Mouse (Mus musculus) ovary, adult 18-20 months (tissue): ENCODE data around the gene Rtbdn.
A peak's percentile ranks its signal among the peaks of the same experiment; 100 is the strongest.

Experiments used
- DNase-seq: peaks from one replicate; pipeline ENCODE4 v3.0.0; 2022; ENCODE audit warnings: low spot score, mixed read lengths

Gene Rtbdn

GRCm38 (mm10) chr8:84925557-84925956 lies 21.2 kb upstream of the Rtbdn start:
- DNase-seq = no peak

- no peak for DNase-seq
These were observed 19.3 kb upstream of the Rtbdn start for GRCm38 (mm10) chr8:84927513-84927912.

DNA sequence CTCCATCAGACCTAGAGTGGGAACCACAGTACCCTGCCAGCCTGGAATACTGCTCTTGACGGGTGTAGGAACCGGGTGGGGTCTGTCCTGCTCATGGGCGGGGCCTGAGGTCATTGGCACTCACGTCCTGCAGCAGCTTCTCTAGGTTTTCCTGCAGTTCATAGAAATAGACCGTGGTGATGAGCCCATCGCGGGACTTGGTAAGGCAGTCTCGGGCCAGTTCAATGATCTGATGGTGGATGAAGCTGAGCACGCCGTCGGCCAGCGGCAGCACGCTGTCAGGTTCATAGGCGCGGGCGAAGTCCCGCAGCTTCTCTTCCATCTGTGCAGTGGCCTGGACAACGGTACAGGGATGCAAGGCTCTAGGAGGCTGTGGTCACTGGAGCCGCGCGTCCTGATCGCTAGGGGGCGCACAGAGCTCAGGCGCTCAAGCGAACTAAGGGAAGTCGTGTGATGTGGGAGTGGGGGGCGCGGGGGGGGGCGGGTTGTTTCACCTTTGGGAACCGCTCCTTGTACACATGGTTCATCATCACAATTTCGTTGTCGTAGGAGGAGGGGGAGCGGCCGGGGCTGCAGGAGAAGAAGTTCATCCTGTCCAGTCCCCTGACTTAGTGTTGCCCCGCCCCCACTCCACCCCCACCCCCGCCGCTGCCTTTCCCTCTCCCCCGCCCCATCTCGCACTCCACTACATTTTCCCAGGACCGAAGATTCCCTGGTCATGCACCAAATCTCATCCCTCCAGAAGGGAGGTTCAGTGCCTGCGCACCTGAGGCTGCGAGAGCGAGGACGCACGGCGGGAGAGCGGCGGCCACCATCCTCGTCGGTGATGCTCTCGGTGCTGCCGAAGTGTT lies 18.1 kb upstream of the Rtbdn start:
- no peak for DNase-seq

GRCm38 (mm10) chr8:84930582-84930981 lies 16.2 kb upstream of the Rtbdn start:
- DNase-seq = no peak

DNA sequence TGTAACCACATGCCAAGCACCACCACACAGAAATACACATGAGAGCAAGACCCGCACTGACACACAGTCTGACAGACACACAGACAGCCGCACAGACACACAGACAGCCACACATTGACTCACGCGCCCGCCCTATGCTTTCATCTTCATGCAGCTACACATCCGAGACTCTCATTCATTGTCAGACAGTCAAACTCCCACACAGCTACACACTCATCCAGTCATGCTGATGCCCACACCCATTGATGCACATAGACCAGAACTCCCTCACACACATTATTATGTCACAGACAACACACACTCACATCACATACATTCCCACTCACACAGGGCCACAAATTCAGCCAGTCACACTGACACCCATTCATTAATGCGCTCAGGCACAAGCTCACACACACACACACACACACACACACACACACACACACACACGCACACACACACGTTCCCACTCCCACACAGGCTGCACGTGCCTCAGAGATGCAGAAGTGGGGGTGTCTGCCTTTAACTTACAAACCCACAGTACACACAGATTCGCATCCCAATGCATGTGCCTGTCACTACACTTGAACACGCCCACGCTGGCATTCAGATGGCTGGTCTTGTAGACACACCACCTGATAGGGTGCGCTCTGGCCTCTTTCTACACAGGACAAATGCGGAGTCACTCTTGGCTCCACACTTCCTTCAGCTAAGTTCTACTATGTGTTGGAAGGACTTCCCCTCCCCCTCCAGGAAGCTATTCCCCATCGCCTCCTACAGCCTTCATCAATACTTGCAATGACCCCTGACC lies 12.8 kb upstream of the Rtbdn start:
- no peak for DNase-seq

DNA sequence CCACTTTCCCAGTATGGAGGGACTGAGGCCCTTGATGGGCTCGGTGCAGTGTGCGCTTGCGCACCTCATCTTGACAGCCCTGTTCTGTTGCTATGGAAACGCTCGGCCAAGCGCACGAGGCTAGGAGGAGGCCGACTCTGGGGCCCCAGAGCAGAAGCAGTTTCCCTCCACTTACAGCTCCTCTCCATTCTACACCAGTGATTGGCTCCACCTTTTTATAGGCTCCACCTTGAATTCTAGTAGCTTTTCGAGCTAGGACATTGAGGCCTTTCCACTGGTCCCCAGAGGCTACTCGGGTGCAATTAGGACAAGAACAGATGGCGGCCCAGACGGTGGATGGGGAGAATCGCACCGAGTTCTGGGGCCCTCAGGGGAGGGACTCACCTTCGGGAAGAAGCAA lies 11.9 kb upstream of the Rtbdn start:
- DNase-seq = no peak

- DNase-seq = no peak
These were observed 11.3 kb upstream of the Rtbdn start for GRCm38 (mm10) chr8:84935489-84935888.

DNA sequence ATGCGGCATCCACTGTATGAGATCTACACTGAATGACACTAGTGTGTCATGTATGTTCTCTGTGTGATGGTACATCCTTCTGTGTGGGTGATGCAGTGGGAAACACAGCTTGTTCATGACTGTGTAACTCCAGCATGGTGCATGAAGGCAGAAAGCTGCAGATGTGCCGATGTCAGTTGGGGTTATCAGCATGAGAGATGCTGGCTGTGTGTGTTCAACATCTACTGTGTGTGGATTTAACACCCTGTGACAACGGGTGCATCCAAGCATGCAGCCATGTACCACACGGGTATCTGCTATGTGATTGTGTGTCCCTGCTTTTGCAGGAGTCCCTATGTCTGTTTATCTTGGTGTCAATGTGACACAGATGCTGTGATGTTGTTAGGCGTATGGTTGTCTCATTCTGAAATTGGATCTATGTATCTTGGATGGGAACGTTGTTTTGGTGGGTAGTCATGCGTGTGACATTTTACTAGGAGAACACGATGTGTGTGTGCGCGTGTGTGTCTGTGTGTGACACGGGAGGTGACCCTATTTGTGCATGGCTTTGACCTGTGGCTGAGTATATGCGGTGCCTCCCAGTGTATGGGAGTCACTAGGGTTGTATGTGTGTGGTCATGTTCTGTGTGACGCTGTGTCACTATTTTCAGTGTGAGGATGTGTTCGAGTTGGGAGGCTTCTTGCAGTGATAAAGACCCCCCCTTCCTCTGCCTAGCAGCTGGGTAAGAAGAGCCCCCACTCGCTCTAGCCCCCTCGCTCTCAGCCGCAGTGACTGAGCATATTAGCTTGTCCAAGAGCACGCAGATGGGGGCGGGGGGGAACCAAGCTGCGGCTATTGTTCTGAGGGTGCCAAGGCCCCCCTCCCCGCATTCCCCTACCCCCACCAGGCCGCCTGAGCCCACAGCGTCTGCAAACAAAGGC lies 10.5 kb upstream of the Rtbdn start:
- DNase-seq = no peak

DNA sequence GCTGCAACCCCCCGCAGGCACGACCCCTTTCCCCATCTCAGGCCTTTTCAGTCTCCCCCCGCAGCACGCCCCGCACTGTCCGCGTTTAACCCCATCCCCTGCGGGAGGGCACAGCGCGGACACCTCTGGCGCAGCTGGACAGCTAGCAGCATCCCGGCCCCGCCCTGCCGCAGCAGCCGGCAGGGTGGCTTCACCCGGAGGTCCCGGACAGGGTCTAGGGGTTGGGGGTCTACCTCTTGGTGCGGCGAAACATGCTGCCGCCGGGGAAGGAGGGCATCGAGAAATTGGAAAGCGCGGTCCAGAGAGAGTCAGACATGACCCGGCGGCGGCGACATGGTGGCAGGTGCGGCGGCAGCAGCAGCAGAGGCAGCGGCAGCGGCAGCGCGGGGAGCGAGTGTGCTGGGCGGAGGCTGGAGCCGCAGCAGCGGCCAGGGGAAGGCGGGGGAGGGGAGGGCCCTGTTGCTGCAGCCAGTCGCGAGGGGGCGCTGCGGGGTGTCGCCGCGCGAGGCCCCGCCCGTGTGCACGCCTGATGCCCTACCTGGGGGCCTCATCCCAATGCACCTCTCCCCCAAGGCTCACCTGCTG lies 9.7 kb upstream of the Rtbdn start, which contains the start of gene Mast1:
Mast1 (minus strand) TSS at position 398 of the 585 bp plus-strand sequence.
- no peak for DNase-seq

DNA sequence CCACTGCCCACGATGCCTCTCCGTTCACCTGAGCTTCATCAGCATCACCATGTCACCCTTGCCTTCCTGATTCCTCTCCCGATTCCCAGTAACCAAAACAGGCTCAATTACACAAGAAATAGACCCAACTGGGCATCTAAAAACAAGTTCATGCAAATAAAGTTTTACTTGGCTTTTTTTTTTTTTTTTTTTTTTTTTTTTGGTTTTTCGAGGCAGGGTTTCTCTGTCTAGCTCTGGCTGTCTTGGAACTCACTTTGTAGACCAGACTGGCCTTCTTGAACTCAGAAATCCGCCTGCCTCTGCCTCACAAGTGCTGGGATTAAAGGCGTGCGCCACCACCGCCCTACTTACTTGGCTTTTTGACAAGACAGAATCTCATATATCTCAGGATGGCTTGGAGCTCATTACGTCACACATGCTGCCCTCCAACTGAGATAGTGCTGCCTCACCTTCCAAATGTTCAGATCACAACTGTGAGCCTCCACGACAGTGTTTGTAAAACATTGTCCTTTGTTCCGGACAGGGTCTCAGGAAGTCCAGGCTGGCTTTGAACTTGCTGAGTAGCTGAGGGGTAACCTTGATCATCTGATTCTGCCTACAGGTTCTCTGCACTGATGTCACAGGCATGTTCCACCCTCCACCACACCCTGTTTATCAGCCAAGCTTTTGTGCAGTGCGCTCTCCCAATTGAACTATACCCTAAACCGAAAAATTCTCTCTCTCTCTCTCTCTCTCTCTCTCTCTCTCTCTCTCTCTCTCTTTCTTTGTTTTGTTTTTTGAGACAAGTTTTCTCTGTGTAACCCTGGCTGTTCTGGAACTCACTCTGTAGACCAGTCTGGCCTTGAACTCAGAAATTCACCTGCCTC lies 8.9 kb upstream of the Rtbdn start:
- DNase-seq = no peak

GRCm38 (mm10) chr8:84943699-84944098 lies 3.1 kb upstream of the Rtbdn start:
- DNase-seq = no peak

DNA sequence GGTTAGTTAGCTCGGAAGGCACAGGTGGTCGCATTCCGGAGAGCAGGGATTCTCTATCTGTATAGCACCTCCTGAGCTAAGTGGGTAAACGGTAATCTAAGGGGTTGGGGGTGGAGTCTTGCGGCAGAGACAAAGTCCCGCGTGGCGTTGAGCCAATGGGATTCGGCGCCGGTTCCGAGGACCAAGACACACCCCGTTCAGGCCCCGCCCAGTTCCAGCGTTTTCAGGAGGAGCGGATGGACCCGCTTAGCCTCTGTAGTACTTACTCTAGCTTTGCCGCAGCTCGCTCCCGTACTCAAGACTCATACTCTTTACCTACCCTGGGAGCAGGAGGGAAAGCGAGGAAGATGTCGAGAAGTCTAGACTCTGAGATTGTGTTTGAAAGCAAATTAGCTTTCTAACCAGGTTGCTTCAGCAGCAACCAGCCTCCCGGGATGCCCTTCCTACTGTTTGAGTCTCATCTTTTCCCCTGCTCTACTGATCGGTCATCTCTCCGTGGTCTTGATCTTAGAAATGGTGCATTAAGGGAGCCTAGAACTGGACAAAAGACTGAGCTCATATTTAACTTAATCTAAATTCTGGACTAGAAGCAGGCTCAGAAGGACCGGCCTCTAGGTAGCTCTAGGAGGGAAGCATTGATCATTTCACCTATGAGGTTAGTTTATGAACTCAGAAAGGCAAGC lies 2.2 kb upstream of the Rtbdn start:
- no peak for DNase-seq

- DNase-seq = no peak
These were observed 1.6 kb upstream of the Rtbdn start for GRCm38 (mm10) chr8:84945235-84945632.

GRCm38 (mm10) chr8:84945633-84946527 lies 911 bp upstream of the Rtbdn start:
- no peak for DNase-seq

- DNase-seq = no peak
These were observed 402 bp downstream of the Rtbdn start for GRCm38 (mm10) chr8:84947241-84947545.

GRCm38 (mm10) chr8:84949753-84950152 lies 3.0 kb downstream of the Rtbdn start:
- no peak for DNase-seq

DNA sequence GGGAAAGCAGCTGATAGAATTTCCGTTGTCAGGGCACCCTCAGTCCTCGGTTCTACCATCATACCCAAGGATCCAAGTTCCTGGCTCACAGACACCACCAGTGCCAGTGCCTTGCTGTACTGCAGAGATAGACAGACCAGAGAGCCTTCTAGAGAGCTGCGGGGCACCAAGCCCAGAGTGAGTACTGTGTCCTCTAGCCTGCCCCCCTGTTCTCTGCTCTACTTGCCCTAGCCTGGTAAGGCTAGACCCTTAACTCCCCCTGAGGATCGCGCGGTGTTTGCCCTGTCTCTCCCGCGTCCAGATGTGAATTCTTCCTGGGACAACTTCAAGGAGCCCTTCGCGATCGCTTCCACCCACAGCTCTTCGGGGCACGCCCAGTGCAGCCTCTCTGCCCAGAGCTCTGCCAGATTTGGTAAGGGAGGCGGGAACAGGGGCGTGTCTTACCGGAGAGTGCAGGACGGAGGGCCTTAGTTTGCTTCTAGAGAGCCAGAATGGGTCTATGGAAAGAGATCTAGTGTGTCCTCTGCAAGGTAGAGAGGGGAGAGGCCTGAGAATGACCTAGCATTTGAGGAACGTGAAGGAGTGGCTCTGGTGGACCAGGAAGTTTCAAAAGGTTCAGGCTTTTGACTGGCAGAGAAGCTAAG lies 5.9 kb downstream of the Rtbdn start:
- no peak for DNase-seq

DNA sequence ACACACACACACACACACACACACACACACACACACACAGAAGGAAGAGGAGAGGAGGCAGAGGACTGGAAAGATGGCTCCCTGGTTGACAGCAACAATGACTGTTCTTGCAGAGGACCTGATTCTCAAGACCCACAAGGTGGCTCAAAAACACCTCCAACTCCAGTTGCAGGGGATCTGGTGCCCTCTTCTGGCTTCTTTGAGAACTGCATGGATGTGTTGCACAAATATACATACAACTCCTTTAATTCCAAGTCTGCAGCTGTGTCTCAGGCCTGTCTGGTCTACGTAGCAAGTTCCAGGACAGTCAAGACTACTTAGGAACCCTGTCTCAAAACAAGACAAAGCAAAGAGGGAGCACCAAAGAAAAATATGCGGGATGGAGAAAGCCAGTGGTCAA lies 10.0 kb downstream of the Rtbdn start:
- DNase-seq = no peak

DNA sequence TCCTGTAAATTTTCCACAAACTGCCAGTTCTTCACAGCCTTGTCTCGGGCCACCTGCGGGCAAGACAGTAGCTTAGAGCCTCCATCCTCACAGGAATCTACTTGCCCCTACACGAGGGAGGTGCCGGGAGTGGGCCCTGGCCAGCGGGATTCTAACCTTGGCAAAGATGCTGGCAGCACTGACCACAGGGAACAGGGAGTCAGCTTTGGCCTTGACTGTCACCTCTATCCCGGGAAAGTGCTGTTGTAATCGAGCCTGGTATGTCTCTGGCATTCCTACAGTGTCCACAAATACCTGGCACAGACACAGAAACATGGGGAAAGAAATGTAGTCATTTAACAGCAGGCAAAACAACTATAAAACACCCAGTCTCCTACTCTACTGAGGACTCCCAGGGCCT lies 13.0 kb downstream of the Rtbdn start:
- DNase-seq = peak; percentile 68
